Mouse (Mus musculus): ENCODE data around the gene Zfp114. TPM values are rescaled to one million over a fixed set of nuclear protein-coding genes. Genes with fewer than 3 reads are reported as not detected.

Gene Zfp114
- polyA plus RNA-seq (2012; ENCODE audit: low replicate concordance): 0.27 and 0.54 TPM in 2 replicates

DNA sequence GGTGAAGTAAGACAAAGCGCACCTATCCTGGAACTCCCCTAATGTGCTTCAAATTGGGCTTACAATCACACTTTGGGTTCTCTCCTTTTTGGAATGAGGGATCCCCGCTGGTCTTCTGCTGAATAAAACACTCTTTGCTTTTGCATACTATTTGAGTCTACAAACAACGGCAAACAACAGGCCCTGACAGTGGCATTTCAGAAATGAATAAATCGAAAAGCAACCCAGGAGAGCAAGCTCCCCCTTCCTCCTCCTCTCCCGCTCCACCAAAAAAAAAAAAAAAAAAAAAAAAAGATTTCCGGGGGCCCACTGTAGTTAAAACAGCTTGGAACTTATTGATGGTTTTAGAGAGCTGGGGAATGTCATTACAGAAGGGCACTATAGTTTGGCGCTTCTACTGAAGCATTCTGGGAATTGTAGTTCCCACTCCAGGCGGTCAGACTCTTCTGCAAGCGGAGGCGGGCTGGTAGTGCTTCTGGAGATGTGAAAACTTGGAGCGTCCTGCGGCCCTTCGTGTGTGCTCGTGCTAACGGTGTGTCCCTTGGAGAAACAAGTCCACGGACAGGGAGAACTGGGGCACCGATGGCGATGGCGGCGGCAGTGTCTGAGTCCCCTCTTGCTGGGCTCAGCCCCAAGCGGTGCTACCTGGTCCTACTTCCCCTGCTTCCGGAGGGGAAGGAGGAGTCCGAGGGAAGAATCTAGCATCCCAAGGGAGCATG, at the start of gene Zfp114:
Zfp114 (plus strand) TSS at position 443 of the 719 bp plus-strand sequence.

DNA sequence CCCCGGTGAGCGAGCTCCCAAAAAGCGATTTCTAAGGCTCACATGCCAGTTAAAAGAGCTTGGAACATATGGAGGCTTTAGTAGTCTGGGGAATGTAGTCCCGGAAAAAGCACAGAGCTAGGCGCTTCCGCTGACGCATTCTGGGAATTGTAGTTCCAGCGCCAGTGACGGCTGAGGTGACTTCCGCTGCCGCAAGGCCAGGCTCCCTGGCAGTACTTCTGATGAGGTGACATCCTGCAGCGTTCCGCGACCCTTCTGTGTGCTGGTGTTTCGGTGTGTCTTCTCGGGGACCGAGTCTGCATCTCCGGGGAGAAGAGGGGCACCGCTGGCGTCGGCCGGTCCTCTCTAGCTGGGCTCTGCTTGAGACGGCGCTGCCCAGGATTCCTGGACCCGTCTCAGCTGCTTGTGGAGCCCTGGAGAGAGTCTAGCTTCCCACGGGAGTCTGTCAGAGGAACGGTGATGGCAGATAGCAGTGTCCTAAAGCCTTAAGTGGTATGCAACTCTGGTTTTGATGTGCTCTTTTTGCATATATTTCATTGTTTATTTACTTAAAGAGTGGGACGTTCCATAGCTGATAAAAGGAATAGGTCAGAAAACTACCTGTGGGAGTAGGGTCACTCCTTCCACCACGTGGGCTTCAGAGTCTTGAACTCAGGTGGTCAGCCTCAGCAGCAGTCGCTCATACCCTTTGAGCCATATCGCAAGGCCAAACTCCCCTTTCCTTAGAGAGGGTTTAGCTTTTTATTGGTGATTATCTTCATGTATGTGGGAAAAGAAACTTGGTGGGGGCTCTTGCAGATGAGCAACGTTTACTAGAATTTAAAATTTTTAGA, 40.6 kb upstream of the Zfp114 start, which contains the start of gene Zfp235:
Zfp235 (plus strand) TSS at position 174 of the 833 bp plus-strand sequence.

DNA sequence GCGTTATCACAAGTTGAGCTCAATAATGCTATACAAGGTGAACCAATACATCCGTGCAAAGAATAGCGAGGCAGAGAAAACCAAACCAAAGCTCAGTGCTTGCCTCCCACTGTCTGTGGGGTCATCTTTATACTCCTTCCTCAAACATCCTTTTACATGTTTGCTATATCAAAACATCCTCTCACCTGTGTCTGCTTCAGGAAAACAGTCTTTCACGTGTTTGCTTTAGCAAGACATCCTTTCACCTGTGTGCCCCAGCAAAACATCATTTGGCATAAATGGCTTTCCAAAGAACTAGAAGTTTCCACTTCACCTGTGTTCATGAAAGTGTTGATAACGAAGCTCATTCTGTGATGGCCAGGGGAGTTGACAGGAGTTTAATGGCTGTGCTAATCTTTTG, 36.5 kb downstream of the Zfp114 start, which contains the start of gene Zfp111:
Zfp111 (minus strand) TSS at position 101 of the 400 bp plus-strand sequence.

Other genes starting within 250 kb of the Zfp114 start
- not detected in 2 replicates for gene Vmn1r179, start 248.1 kb upstream of the Zfp114 start, polyA plus RNA-seq (2012; ENCODE audit: low replicate concordance)
- not detected in 2 replicates for gene Vmn1r180, start 224.4 kb upstream of the Zfp114 start, polyA plus RNA-seq (2012; ENCODE audit: low replicate concordance)
- not detected in 2 replicates for gene Vmn1r181, start 200.4 kb upstream of the Zfp114 start, polyA plus RNA-seq (2012; ENCODE audit: low replicate concordance)
- gene V1rd19, start 173.4 kb upstream of the Zfp114 start, polyA plus RNA-seq (2012; ENCODE audit: low replicate concordance): not detected in 2 replicates
- not detected in 2 replicates for gene Vmn1r183, start 121.8 kb upstream of the Zfp114 start, polyA plus RNA-seq (2012; ENCODE audit: low replicate concordance)
- 10.4 and 12.1 TPM in 2 replicates for gene Zfp180, start 93.1 kb upstream of the Zfp114 start, polyA plus RNA-seq (2012; ENCODE audit: low replicate concordance)
- gene Zfp112, start 62.7 kb upstream of the Zfp114 start, polyA plus RNA-seq (2012; ENCODE audit: low replicate concordance): 0.14 and 0.28 TPM in 2 replicates
- gene Zfp235, start 40.9 kb upstream of the Zfp114 start, polyA plus RNA-seq (2012; ENCODE audit: low replicate concordance): 0.65 and 0.89 TPM in 2 replicates
- 0.11 TPM in 1 of 2 replicates, not detected in the other for gene Zfp111, start 36.4 kb downstream of the Zfp114 start, polyA plus RNA-seq (2012; ENCODE audit: low replicate concordance)
- 0.29 and 0.45 TPM in 2 replicates for gene Zfp109, start 62.5 kb downstream of the Zfp114 start, polyA plus RNA-seq (2012; ENCODE audit: low replicate concordance)
- 0.10 and 0.11 TPM in 2 replicates for gene Zfp108, start 79.7 kb downstream of the Zfp114 start, polyA plus RNA-seq (2012; ENCODE audit: low replicate concordance)
- 0.26 and 0.28 TPM in 2 replicates for gene Zfp93, start 95.4 kb downstream of the Zfp114 start, polyA plus RNA-seq (2012; ENCODE audit: low replicate concordance)
- 1.5 and 4.7 TPM in 2 replicates for gene Zfp61, start 126.2 kb downstream of the Zfp114 start, polyA plus RNA-seq (2012; ENCODE audit: low replicate concordance)
- 3.9 and 7.2 TPM in 2 replicates for gene Zfp94, start 141.6 kb downstream of the Zfp114 start, polyA plus RNA-seq (2012; ENCODE audit: low replicate concordance)
- not detected in 2 replicates for gene Tescl, start 158.9 kb downstream of the Zfp114 start, polyA plus RNA-seq (2012; ENCODE audit: low replicate concordance)
- not detected in 2 replicates for gene Lypd5, start 174.1 kb downstream of the Zfp114 start, polyA plus RNA-seq (2012; ENCODE audit: low replicate concordance)
- gene Kcnn4, start 195.2 kb downstream of the Zfp114 start, polyA plus RNA-seq (2012; ENCODE audit: low replicate concordance): 79.8 and 80.4 TPM in 2 replicates
- gene Smg9, start 224.6 kb downstream of the Zfp114 start, polyA plus RNA-seq (2012; ENCODE audit: low replicate concordance): 61.7 and 154 TPM in 2 replicates

All from hematopoietic multipotent progenitor cell, adult 10-12 weeks (in vitro differentiated cells).